In the genomic region with DNA sequence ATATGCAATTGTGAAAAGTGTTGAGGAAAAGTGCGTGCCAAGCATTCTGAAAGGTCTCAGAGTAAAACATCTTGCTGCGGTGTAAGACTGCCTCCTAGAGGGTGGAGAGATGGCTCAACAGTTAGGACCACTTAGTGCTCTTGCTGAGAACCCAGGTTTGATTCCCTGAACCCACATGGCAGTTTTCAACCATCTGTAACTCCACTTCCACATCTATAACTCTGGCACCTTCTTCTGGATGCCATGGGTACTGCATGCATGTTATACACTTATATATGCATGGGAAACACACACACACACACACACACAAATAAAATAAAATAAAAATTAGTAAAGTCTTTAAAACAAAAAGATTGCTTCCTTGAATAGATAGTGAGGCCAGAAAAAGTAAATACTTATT, we compare ENCODE assay signal across 8 mouse cellular contexts.
DNase-seq lines count a peak whose midpoint lies in the region; ATAC-seq and TF ChIP-seq lines count a peak whose summit lies in the region.

No protein-coding gene starts in this region.

- peak; percentile 41 for DNase-seq in cerebellum, postnatal 10 days
- no peak for DNase-seq in cerebellum, adult 2 months
- no peak for DNase-seq in liver, embryonic 14.5 days (ENCODE audit: low read depth in 3 of 3, low spot score in 3 of 3)
- no peak for DNase-seq in liver
- DNase-seq in embryo, embryonic 11 days, result peak; percentile 10
- DNase-seq in cerebellum, adult 8-10 months, result no peak

- H3K27ac ChIP-seq in cerebellum, adult 2 months (ENCODE audit: insufficient read depth, low read length), result no peak overlapping the region
- no peak overlapping the region for H3K27ac ChIP-seq in liver, embryonic 14.5 days
- no peak overlapping the region for H3K27ac ChIP-seq in intestine, embryonic 16.5 days (ENCODE audit: low read length)

- TF ChIP-seq POLR2A in cerebellum, adult 2 months (IDR thresholded peaks at IDR 0.05; ENCODE audit: borderline replicate concordance, insufficient read depth, low read length), result no peak

- no peak for ATAC-seq in liver, embryonic 14.5 days (ENCODE audit: insufficient read depth)
- peak; percentile 60 for ATAC-seq in megakaryocyte, adult 5-6 weeks (ENCODE audit: poor library complexity, severe bottlenecking)
- ATAC-seq in intestine, embryonic 16.5 days, result no peak

- H3K4me2 ChIP-seq in liver, embryonic 14.5 days (ENCODE audit: low read depth), result no peak overlapping the region
- no peak overlapping the region for H3K4me2 ChIP-seq in intestine, embryonic 16.5 days (ENCODE audit: low read depth, low read length)

- no peak for TF ChIP-seq EP300 in liver, embryonic 14.5 days (IDR thresholded peaks at IDR 0.05; ENCODE audit: low read depth)

- no peaks in the 10 kb centered on the region for H3K36me3 ChIP-seq in liver, embryonic 14.5 days (replicated peaks; ENCODE audit: control insufficient read depth, insufficient read depth, low read depth)
- no peaks in the 10 kb centered on the region for H3K36me3 ChIP-seq in intestine, embryonic 16.5 days (ENCODE audit: control insufficient read depth, insufficient read depth, low read length)

- 93% methylated on average over 2 of the region's 2 CpGs for WGBS in cerebellum, adult 2 months
- WGBS in liver, embryonic 14.5 days (ENCODE audit: insufficient replicate concordance), result 69% methylated on average over 2 of the region's 2 CpGs
- WGBS in intestine, embryonic 16.5 days, result 82% methylated on average over 2 of the region's 2 CpGs

- no peak for TF ChIP-seq CTCF in cerebellum, adult 2 months (IDR thresholded peaks at IDR 0.05; ENCODE audit: borderline replicate concordance, insufficient read depth, low read depth, low read length)
- TF ChIP-seq CTCF in liver, embryonic 14.5 days (IDR thresholded peaks at IDR 0.05; ENCODE audit: low read depth), result peak; percentile 43; the same call in 1 of the 2 replicates

- H3K9ac ChIP-seq in liver, embryonic 14.5 days (replicated peaks), result no peak overlapping the region
- no peak overlapping the region for H3K9ac ChIP-seq in intestine, embryonic 16.5 days (ENCODE audit: low read depth, low read length)

- H3K27me3 ChIP-seq in cerebellum, adult 2 months (ENCODE audit: control insufficient read depth, insufficient read depth, low read length), result no peaks in the 10 kb centered on the region
- no peaks in the 10 kb centered on the region for H3K27me3 ChIP-seq in liver, embryonic 14.5 days (ENCODE audit: control insufficient read depth, insufficient read depth, low read length)
- no peaks in the 10 kb centered on the region for H3K27me3 ChIP-seq in intestine, embryonic 16.5 days (replicated peaks; ENCODE audit: control insufficient read depth, insufficient read depth, low read length)

- no peaks in the 10 kb centered on the region for H3K9me3 ChIP-seq in liver, embryonic 14.5 days (ENCODE audit: control insufficient read depth, low read length)
- H3K9me3 ChIP-seq in intestine, embryonic 16.5 days (ENCODE audit: control insufficient read depth, low read length), result no peaks in the 10 kb centered on the region

- no peaks in the 10 kb centered on the region for H3K4me1 ChIP-seq in cerebellum, adult 2 months (ENCODE audit: control insufficient read depth, insufficient read depth, low read length)
- no peaks in the 10 kb centered on the region for H3K4me1 ChIP-seq in liver, embryonic 14.5 days (replicated peaks; ENCODE audit: control insufficient read depth in 2 of 2, insufficient read depth in 2 of 2, low read length in 1 of 2)
- no peaks in the 10 kb centered on the region for H3K4me1 ChIP-seq in intestine, embryonic 16.5 days (ENCODE audit: control insufficient read depth, insufficient read depth, low read length)

- H3K4me3 ChIP-seq in cerebellum, adult 2 months (replicated peaks; ENCODE audit: insufficient read depth, low read depth, low read length), result no peak overlapping the region
- no peak overlapping the region for H3K4me3 ChIP-seq in liver, embryonic 14.5 days (ENCODE audit: insufficient read depth in 1 of 2, low read depth in 2 of 2, low read length in 2 of 2)
- no peak overlapping the region for H3K4me3 ChIP-seq in intestine, embryonic 16.5 days (ENCODE audit: low read length)

Comparison
In these comparisons a context has a peak if more than half of its experiments do, and no peak if none do; other contexts are left out.
1. DNase-seq: peak in cerebellum, postnatal 10 days (2 of 2) and embryo, embryonic 11 days (single experiment); none in cerebellum, adult 2 months (0 of 2), liver, embryonic 14.5 days (0 of 3), liver (single experiment) and cerebellum, adult 8-10 months (single experiment).